Comparison of ENCODE assay signal across 18 mouse cellular contexts in genomic region chrX:157920093-157920492, GRCm38 (mm10).
DNase-seq lines count a peak whose midpoint lies in the region; ATAC-seq and TF ChIP-seq lines count a peak whose summit lies in the region.
"Had no signal": no experiment of that assay in that cellular context is flagged by ENCODE, and none has a peak within 500 bp of the region (broad histone marks: within the 10 kb centered on the region; RNA-seq: fewer than 3 reads in every experiment).

No protein-coding gene starts in this region.

- H3K4me2 ChIP-seq in intestine, embryonic 15.5 days (replicated peaks), result no peak overlapping the region
- no peak overlapping the region for H3K4me2 ChIP-seq in kidney, embryonic 15.5 days
- H3K4me2 ChIP-seq: forebrain, embryonic 13.5 days; hindbrain, embryonic 13.5 days had no signal

- H3K9ac ChIP-seq in intestine, embryonic 15.5 days, result no peak overlapping the region
- no peak overlapping the region for H3K9ac ChIP-seq in kidney, embryonic 15.5 days
- H3K9ac ChIP-seq: forebrain, embryonic 13.5 days; hindbrain, embryonic 13.5 days had no signal

- H3K27ac ChIP-seq in intestine, embryonic 15.5 days, result no peak overlapping the region
- H3K27ac ChIP-seq in kidney, embryonic 15.5 days, result no peak overlapping the region
- H3K27ac ChIP-seq: embryonic facial prominence, embryonic 10.5 days; forebrain, embryonic 13.5 days; hindbrain, embryonic 13.5 days; hindbrain, postnatal 0 days had no signal

- no peak for ATAC-seq in intestine, embryonic 15.5 days
- ATAC-seq in kidney, embryonic 15.5 days (replicated peaks; ENCODE audit: low FRiP score), result no peak
- no peak for ATAC-seq in megakaryocyte, adult 5-6 weeks (ENCODE audit: poor library complexity, severe bottlenecking)
- ATAC-seq: forebrain, embryonic 13.5 days; hindbrain, postnatal 0 days had no signal

- peak; percentile 53 for DNase-seq in brain, embryonic 14.5 days (ENCODE audit: low read depth)
- DNase-seq in cerebellum, adult 11-12 months, result peak; percentile 74
- peak; percentile 86 for DNase-seq in cerebellum, adult 9-10 months
- peak; percentile 38 to 70 for DNase-seq in cerebellum, postnatal 25 days
- DNase-seq: adrenal gland, adult 2 months; adrenal gland, postnatal 25 days; gastrocnemius, postnatal 36 days; heart, adult 11 months; heart, postnatal 10 days; heart, postnatal 4 days; kidney, adult 2 months had no signal

- H3K27me3 ChIP-seq in intestine, embryonic 15.5 days (replicated peaks), result no peaks in the 10 kb centered on the region
- H3K27me3 ChIP-seq in kidney, embryonic 15.5 days, result no peaks in the 10 kb centered on the region
- H3K27me3 ChIP-seq: forebrain, embryonic 13.5 days; hindbrain, embryonic 13.5 days had no signal

- H3K36me3 ChIP-seq in intestine, embryonic 15.5 days, result no peaks in the 10 kb centered on the region
- H3K36me3 ChIP-seq in kidney, embryonic 15.5 days, result no peaks in the 10 kb centered on the region
- H3K36me3 ChIP-seq: embryonic facial prominence, embryonic 10.5 days; hindbrain, embryonic 13.5 days had no signal

- no peak overlapping the region for H3K4me3 ChIP-seq in intestine, embryonic 15.5 days (replicated peaks)
- H3K4me3 ChIP-seq in kidney, embryonic 15.5 days (replicated peaks), result no peak overlapping the region
- H3K4me3 ChIP-seq: embryonic facial prominence, embryonic 10.5 days; forebrain, embryonic 13.5 days; hindbrain, embryonic 13.5 days had no signal

- TF ChIP-seq CTCF in brain, embryonic 14.5 days (IDR thresholded peaks at IDR 0.05; ENCODE audit: borderline replicate concordance, extremely low read depth, insufficient read depth, insufficient read length), result no peak

- no peak for TF ChIP-seq POLR2A in brain, embryonic 14.5 days (IDR thresholded peaks at IDR 0.05; ENCODE audit: borderline replicate concordance, extremely low read depth, insufficient read depth, insufficient read length, poor library complexity, severe bottlenecking)

- no peaks in the 10 kb centered on the region for H3K4me1 ChIP-seq in intestine, embryonic 15.5 days (replicated peaks)
- H3K4me1 ChIP-seq in kidney, embryonic 15.5 days, result no peaks in the 10 kb centered on the region
- H3K4me1 ChIP-seq: embryonic facial prominence, embryonic 10.5 days; forebrain, embryonic 13.5 days; hindbrain, embryonic 13.5 days had no signal

- H3K9me3 ChIP-seq in intestine, embryonic 15.5 days, result no peaks in the 10 kb centered on the region
- H3K9me3 ChIP-seq in kidney, embryonic 15.5 days (replicated peaks), result no peaks in the 10 kb centered on the region
- H3K9me3 ChIP-seq: embryonic facial prominence, embryonic 10.5 days; forebrain, embryonic 13.5 days; hindbrain, embryonic 13.5 days had no signal

- WGBS in intestine, embryonic 15.5 days, result 72% methylated on average over 3 of the region's 3 CpGs
- 75% methylated on average over 3 of the region's 3 CpGs for WGBS in kidney, embryonic 15.5 days
